Mouse (Mus musculus) thymus, adult 2 months (tissue): ENCODE data around the gene Ptch1. TPM values are rescaled to one million over a fixed set of nuclear protein-coding genes. Genes with fewer than 3 reads are reported as not detected.

Source experiments
- DNase-seq: peaks from one replicate; pipeline ENCODE4 v3.0.0; 2021
- H3K27ac ChIP-seq: fragments of 200-500 bp; 2 replicates; pipeline ENCODE4 v1.5.1; 2012; ENCODE audit warnings: low read length, control low read depth; ENCODE audit not compliant: control insufficient read depth, insufficient read depth
- H3K27me3 ChIP-seq: fragments of 200-500 bp; 2 replicates; pipeline ENCODE4 v1.6.1; 2012; ENCODE audit warnings: mild to moderate bottlenecking, low read length, moderate library complexity, mixed read lengths; ENCODE audit not compliant: control insufficient read depth, insufficient read depth
- H3K36me3 ChIP-seq: fragments of 200-500 bp; 2 replicates; pipeline ENCODE4 v1.6.1; 2012; ENCODE audit warnings: mild to moderate bottlenecking, low read length, moderate library complexity; ENCODE audit not compliant: control insufficient read depth, insufficient read depth
- H3K4me1 ChIP-seq: fragments of 200-500 bp; replicated peaks from 2 replicates; pipeline ENCODE4 v1.6.1; 2012; ENCODE audit warnings: low read length; ENCODE audit not compliant: control insufficient read depth, insufficient read depth
- H3K4me3 ChIP-seq: fragments of 200-500 bp; 2 replicates; pipeline ENCODE4 v1.5.1; 2012; ENCODE audit warnings: mild to moderate bottlenecking, low read length, control low read depth, moderate library complexity; ENCODE audit not compliant: control insufficient read depth, insufficient read depth
- CTCF ChIP-seq: fragments of 200-500 bp; IDR thresholded peaks from 2 replicates; pipeline ENCODE4 v1.5.1; 2012; ENCODE audit warnings: mild to moderate bottlenecking, control low read depth, low read length, moderate library complexity, borderline replicate concordance; ENCODE audit not compliant: control insufficient read depth, poor library complexity, insufficient read depth; ENCODE audit errors: extremely low read depth
- POLR2A ChIP-seq: fragments of 200-500 bp; IDR thresholded peaks from 2 replicates; pipeline ENCODE4 v1.6.1; 2012; ENCODE audit warnings: mild to moderate bottlenecking, low read length, control low read depth, moderate library complexity; ENCODE audit not compliant: control insufficient read depth, poor library complexity, insufficient read depth; ENCODE audit errors: extremely low read depth
- WGBS: fragments of 180-500 bp; shearing (Covaris S2); methylation state at CpG from one replicate; pipeline ENCODE4 v1.1.7; 2018; 5-methylcytosine and 5-hydroxymethylcytosine counted together
- polyA plus RNA-seq: library from polyadenylated mRNA; depleted of rRNA; stranded (reverse); fragments of >200 nt; gene quantifications from 2 replicates; pipeline ENCODE4 v1.2.3, GENCODE M21; 2012

Ptch1 gene
- polyA plus RNA-seq, 1 experiment, result 27.2 TPM

DNA sequence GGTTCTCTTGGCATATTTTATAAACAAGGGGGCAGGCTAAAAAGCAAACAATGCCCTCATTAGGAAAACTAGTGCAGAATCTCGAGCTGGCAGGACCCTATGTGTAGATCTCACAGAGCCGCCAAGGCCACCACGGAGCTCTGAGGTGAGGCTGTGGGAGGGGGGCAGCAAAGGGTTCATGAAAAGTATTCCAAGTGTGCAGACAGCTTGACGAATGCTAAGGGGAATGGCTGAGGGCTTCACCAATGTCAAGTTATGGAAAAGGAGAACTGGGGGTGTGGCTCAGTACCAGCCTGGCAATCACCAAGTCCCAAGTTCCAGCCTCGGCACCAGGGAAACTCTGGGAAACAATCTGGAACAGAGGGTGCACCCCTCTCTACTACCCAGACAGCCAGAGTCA lies 24.2 kb downstream of the Ptch1 start:
- Histone ChIP-seq H3K27me3 (no peaks in the 10 kb centered on the region), H3K36me3 (peaks cover 18% of the 10 kb centered on the region), H3K27ac (no peak overlapping the region), H3K4me1 (peaks cover 16% of the 10 kb centered on the region), H3K4me3 (no peak overlapping the region)
- no peak for DNase-seq
- TF ChIP-seq CTCF (no peak), POLR2A (no peak)
- WGBS, result 90% methylated on average over 5 of the region's 5 CpGs

DNA sequence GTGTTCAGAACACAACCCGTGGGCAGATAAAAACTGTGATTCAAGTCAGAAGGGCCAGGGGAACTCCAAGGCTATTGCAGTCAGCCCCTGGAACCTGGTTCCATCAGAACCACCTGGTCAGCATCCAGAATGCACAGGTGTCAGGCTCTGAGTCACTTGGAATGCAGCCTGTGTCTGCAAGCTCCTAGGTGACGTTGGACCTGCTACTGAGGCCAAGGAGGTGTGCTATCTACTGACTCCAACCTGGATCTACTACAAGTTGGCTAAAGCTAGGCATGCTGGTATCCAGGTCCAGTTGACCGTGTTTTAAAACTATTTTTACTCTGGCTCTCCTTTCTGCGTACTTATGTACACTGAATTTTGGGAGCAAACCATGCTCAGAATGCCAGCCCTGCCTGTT lies 24.8 kb downstream of the Ptch1 start:
- Histone ChIP-seq H3K27ac (no peak overlapping the region), H3K36me3 (peaks cover 18% of the 10 kb centered on the region), H3K27me3 (no peaks in the 10 kb centered on the region), H3K4me3 (no peak overlapping the region), H3K4me1 (peaks cover 13% of the 10 kb centered on the region)
- TF ChIP-seq CTCF (no peak), POLR2A (no peak)
- WGBS, result 87% methylated on average over 4 of the region's 4 CpGs
- no peak for DNase-seq

DNA sequence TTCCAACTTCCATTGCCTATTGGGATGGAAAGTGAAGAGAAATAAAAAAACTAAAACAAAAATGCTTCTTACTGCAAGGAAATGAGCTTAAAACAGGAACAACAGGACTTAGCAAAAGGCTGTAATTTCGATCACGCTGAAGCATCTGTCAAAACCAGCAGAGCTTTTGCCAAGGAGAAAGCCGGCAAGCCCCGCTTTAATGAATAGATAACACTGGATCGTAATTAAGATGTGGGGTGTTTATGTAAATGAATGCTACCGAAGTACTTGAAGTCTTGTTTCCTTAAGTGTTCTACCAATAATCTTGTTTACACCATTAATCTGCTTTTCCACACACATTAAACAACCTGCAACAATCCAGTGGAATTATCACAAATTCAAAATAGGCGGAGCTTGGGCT lies 28.1 kb downstream of the Ptch1 start:
- Histone ChIP-seq H3K27me3 (no peaks in the 10 kb centered on the region), H3K4me1 (no peaks in the 10 kb centered on the region), H3K4me3 (no peak overlapping the region), H3K27ac (no peak overlapping the region), H3K36me3 (peaks cover 42% of the 10 kb centered on the region)
- TF ChIP-seq POLR2A (no peak), CTCF (no peak)
- 96% methylated on average over 7 of the region's 7 CpGs for WGBS
- no peak for DNase-seq

DNA sequence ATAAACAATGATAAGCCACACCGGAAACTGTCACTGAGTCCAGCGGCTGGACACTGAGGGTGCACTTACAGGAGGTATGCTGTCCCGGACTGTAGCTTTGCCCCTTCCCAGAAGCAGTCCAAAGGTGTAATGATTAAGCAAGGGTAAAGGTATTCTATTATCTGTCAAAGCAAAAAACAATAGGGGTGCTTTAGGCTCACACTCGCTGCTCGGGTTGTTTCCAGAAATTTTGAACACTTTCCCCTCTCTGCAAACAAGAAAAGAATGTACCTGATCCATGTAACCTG lies 28.5 kb downstream of the Ptch1 start:
- TF ChIP-seq CTCF, result no peak
- no peak for TF ChIP-seq POLR2A
- Histone ChIP-seq H3K36me3 (peaks cover 44% of the 10 kb centered on the region), H3K27ac (no peak overlapping the region), H3K4me1 (no peaks in the 10 kb centered on the region), H3K4me3 (no peak overlapping the region), H3K27me3 (no peaks in the 10 kb centered on the region)
- DNase-seq, result no peak
- 97% methylated on average over 5 of the region's 5 CpGs for WGBS

DNA sequence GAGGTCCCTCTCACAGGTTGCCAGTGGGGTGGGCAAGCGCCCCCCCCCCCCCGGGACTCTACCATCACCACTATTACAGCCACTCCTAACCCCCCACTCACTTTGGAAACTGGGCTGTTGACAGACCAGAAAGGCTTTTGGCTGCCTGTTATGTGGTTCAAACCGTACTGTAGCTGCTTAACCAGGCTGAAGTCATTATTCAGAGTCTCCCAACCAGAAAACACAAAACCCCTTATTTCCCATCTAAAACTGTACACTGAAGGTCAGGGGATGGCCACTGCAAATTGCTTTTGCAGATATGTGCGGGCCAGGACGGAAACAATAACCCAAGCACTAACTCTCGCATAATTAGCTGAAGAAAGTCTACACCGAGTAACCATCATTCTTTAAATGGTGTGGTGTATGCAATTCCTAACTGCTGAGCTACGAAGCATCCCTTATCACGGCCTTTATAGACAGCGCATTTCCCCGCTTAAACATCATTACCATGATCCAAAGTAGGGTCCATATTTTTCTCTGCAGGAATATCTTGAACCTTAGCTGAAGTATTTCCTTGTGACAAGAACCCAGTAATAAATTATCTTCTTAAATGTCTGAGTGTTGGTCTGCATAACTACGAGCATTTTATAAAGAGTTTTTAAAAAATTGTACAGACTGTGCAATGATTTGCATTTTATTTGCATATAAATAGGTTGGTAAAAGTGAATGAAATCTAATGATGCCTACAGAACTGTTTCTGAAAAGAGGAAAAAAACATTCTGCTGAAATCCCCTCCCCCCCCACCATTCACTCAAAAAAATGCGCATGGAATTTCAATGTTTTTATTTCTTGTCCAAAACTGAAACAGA lies 29.1 kb downstream of the Ptch1 start:
- no peak for TF ChIP-seq POLR2A
- TF ChIP-seq CTCF, result no peak
- no peak overlapping the region for H3K27ac ChIP-seq
- no peaks in the 10 kb centered on the region for H3K4me1 ChIP-seq
- H3K36me3 ChIP-seq, result peaks cover 49% of the 10 kb centered on the region
- no peaks in the 10 kb centered on the region for H3K27me3 ChIP-seq
- H3K4me3 ChIP-seq, result no peak overlapping the region
- DNase-seq, result no peak
- 95% methylated on average over 13 of the region's 13 CpGs for WGBS

DNA sequence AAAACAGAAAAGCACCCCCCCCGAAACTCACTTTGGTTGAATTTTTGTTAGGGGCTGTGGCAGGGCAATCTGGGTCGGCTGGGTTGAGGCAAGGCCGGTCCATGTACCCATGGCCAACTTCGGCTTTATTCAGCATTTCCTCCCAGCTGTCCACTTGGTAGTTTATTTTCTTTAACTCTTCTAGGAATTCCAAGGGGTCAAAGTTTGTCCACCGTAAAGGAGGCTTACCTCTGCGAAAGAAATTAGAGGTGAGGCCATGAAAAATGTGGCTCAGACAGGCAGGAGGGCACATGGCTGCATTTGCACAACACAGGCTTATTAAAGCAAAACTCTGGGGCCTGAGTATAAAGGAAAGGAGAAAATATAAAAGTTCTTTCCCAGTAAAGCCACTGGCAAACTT lies 29.9 kb downstream of the Ptch1 start:
- Histone ChIP-seq H3K27ac (no peak overlapping the region), H3K36me3 (peaks cover 58% of the 10 kb centered on the region), H3K4me3 (no peak overlapping the region), H3K4me1 (no peaks in the 10 kb centered on the region), H3K27me3 (no peaks in the 10 kb centered on the region)
- no peak for TF ChIP-seq POLR2A
- DNase-seq, result no peak
- WGBS, result 97% methylated on average over 6 of the region's 6 CpGs
